Comparison of ENCODE assay signal across 8 mouse cellular contexts in the genomic region with DNA sequence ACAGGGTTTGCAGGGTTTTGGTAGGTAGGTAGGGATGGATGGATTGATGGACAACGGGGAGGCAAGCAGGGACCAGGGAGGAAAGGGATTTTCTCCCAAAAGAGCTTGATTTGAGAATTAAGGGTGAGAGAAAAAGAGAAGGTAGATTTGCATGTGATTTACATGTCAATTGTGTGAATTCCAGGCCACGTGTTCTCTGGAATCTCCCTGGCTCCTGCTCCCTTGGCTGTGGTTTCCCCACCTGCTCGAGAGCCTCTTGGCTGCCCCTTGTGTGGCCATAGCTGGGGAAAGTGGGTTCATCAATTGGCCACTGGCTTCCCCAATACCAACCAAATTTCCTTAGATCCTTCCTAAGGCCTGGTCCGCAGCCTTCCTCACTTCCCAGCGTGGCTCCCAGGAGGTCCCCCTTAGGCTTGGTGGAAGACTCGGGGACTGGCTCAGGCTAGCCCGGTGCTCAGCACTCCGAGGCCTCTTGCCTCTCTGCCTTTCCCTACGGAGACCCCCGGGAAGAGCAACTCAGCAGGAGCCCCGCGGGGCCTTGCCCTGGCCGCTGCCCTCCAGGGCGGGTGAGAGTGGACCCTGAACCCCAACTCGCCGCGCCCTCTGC. TPM values are rescaled to one million over a fixed set of nuclear protein-coding genes. Genes with fewer than 3 reads are reported as not detected.
DNase-seq lines count a peak whose midpoint lies in the region; ATAC-seq lines count a peak whose summit lies in the region.

No protein-coding gene starts in this region.

- H3K36me3 ChIP-seq in heart, embryonic 16.5 days (ENCODE audit: control insufficient read depth, insufficient read depth), result no peaks in the 10 kb centered on the region
- no peaks in the 10 kb centered on the region for H3K36me3 ChIP-seq in hindbrain, embryonic 16.5 days (ENCODE audit: control insufficient read depth, insufficient read depth, low read length)
- H3K36me3 ChIP-seq in midbrain, embryonic 15.5 days (replicated peaks), result no peaks in the 10 kb centered on the region

- DNase-seq in heart, adult 18-20 months, result no peak
- peak; percentile 50 for DNase-seq in ZHBTc4 (ENCODE audit: low read depth, low spot score)
- DNase-seq in Muller cell, postnatal 12 days (ENCODE audit: inconsistent ontology term), result no peak
- no peak for DNase-seq in cerebellum, adult 9-10 months
- no peak for DNase-seq in urinary bladder, postnatal 14 days (ENCODE audit: low spot score)

- no peak for ATAC-seq in heart, embryonic 16.5 days (replicated peaks; ENCODE audit: extremely low read depth, insufficient read depth, low FRiP score)
- no peak for ATAC-seq in hindbrain, embryonic 16.5 days
- 0 out of 2 replicates have a peak, but pooled peaks have one; percentile 17 for ATAC-seq in midbrain, embryonic 15.5 days (replicated peaks)

- WGBS in heart, embryonic 16.5 days, result 16% methylated on average over 17 of the region's 17 CpGs
- WGBS in hindbrain, embryonic 16.5 days, result 9% methylated on average over 17 of the region's 17 CpGs
- 8% methylated on average over 17 of the region's 17 CpGs for WGBS in midbrain, embryonic 15.5 days

- H3K27ac ChIP-seq in heart, embryonic 16.5 days (ENCODE audit: low read length), result no peak overlapping the region
- H3K27ac ChIP-seq in hindbrain, embryonic 16.5 days (ENCODE audit: low read depth, low read length), result no peak overlapping the region
- H3K27ac ChIP-seq in midbrain, embryonic 15.5 days, result no peak overlapping the region; the same call in 1 of the 2 replicates

- H3K4me1 ChIP-seq in heart, embryonic 16.5 days (ENCODE audit: control insufficient read depth, insufficient read depth, low read length), result peaks cover 3% of the 10 kb centered on the region; the same call in 1 of the 2 replicates
- peaks cover 7% of the 10 kb centered on the region for H3K4me1 ChIP-seq in hindbrain, embryonic 16.5 days (ENCODE audit: control insufficient read depth, insufficient read depth, low read depth, low read length)
- peaks cover 13% of the 10 kb centered on the region for H3K4me1 ChIP-seq in midbrain, embryonic 15.5 days

- H3K9ac ChIP-seq in heart, embryonic 16.5 days (ENCODE audit: low read length), result peak overlapping the region; percentile 60
- peak overlapping the region; percentile 67 for H3K9ac ChIP-seq in hindbrain, embryonic 16.5 days (ENCODE audit: low read depth, low read length)
- peak overlapping the region; percentile 41 for H3K9ac ChIP-seq in midbrain, embryonic 15.5 days

- peak overlapping the region; percentile 41 for H3K4me3 ChIP-seq in heart, embryonic 16.5 days (ENCODE audit: low read length)
- peak overlapping the region; percentile 36 for H3K4me3 ChIP-seq in hindbrain, embryonic 16.5 days (ENCODE audit: low read length)
- peak overlapping the region; percentile 26 for H3K4me3 ChIP-seq in midbrain, embryonic 15.5 days

- peak overlapping the region; percentile 62 for H3K4me2 ChIP-seq in heart, embryonic 16.5 days (ENCODE audit: low read depth, low read length)
- peak overlapping the region; percentile 63 for H3K4me2 ChIP-seq in hindbrain, embryonic 16.5 days (ENCODE audit: low read length)
- peak overlapping the region; percentile 52 for H3K4me2 ChIP-seq in midbrain, embryonic 15.5 days

- H3K27me3 ChIP-seq in heart, embryonic 16.5 days (ENCODE audit: control insufficient read depth, insufficient read depth, low read length), result peaks cover 37% of the 10 kb centered on the region
- no peaks in the 10 kb centered on the region; the same call in 1 of the 2 replicates for H3K27me3 ChIP-seq in hindbrain, embryonic 16.5 days (replicated peaks; ENCODE audit: control insufficient read depth, insufficient read depth, low read length)
- no peaks in the 10 kb centered on the region for H3K27me3 ChIP-seq in midbrain, embryonic 15.5 days (replicated peaks)

- no peaks in the 10 kb centered on the region for H3K9me3 ChIP-seq in heart, embryonic 16.5 days (replicated peaks; ENCODE audit: control insufficient read depth, low read length)
- no peaks in the 10 kb centered on the region for H3K9me3 ChIP-seq in hindbrain, embryonic 16.5 days (ENCODE audit: control insufficient read depth, low read length)
- no peaks in the 10 kb centered on the region for H3K9me3 ChIP-seq in midbrain, embryonic 15.5 days

RNA-seq across cellular contexts. Expression of gene Sp2, which starts 14.1 kb away (rescaled TPM):
- 15.2 and 15.7 TPM in 2 replicates for polyA plus RNA-seq in heart, embryonic 16.5 days (2015; fragmentation: Nextera tagmentation; extraction: Ambion mirVana)
- total RNA-seq in heart, adult 18-20 months (2021), result 10 to 100 TPM in 1 of 2 experiments, 1 to 10 TPM in 1; 7.4 to 10.3 TPM
- polyA plus RNA-seq in hindbrain, embryonic 16.5 days (2015; fragmentation: Nextera tagmentation; extraction: Ambion mirVana), result 13.5 and 19.0 TPM in 2 replicates
- 16.2 and 17.3 TPM in 2 replicates for polyA plus RNA-seq in midbrain, embryonic 15.5 days (2015; fragmentation: Nextera tagmentation; extraction: Ambion mirVana)

RNA-seq across cellular contexts. Expression of gene Sp6, which starts 16.3 kb away (rescaled TPM):
- polyA plus RNA-seq in heart, embryonic 16.5 days (2015; fragmentation: Nextera tagmentation; extraction: Ambion mirVana), result 0.21 TPM in 1 of 2 replicates, not detected in the other
- total RNA-seq in heart, adult 18-20 months (2021), result under 1 TPM in 1 of 2 experiments, not detected in 1; 0.21 TPM
- 0.32 and 0.35 TPM in 2 replicates for polyA plus RNA-seq in hindbrain, embryonic 16.5 days (2015; fragmentation: Nextera tagmentation; extraction: Ambion mirVana)
- polyA plus RNA-seq in midbrain, embryonic 15.5 days (2015; fragmentation: Nextera tagmentation; extraction: Ambion mirVana), result 0.37 TPM in 1 of 2 replicates, not detected in the other

RNA-seq across cellular contexts. Expression of gene Scrn2, which starts 32.9 kb away (rescaled TPM):
- 19.1 and 20.4 TPM in 2 replicates for polyA plus RNA-seq in heart, embryonic 16.5 days (2015; fragmentation: Nextera tagmentation; extraction: Ambion mirVana)
- 10 to 100 TPM; 15.4 TPM for total RNA-seq in heart, adult 18-20 months (2021)
- 14.5 and 16.8 TPM in 2 replicates for polyA plus RNA-seq in hindbrain, embryonic 16.5 days (2015; fragmentation: Nextera tagmentation; extraction: Ambion mirVana)
- 15.0 and 16.4 TPM in 2 replicates for polyA plus RNA-seq in midbrain, embryonic 15.5 days (2015; fragmentation: Nextera tagmentation; extraction: Ambion mirVana)

RNA-seq across cellular contexts. Expression of gene Lrrc46, which starts 44.3 kb away (rescaled TPM):
- polyA plus RNA-seq in heart, embryonic 16.5 days (2015; fragmentation: Nextera tagmentation; extraction: Ambion mirVana), result 1.1 and 2.0 TPM in 2 replicates
- under 1 TPM; 0.25 to 0.36 TPM for total RNA-seq in heart, adult 18-20 months (2021)
- polyA plus RNA-seq in hindbrain, embryonic 16.5 days (2015; fragmentation: Nextera tagmentation; extraction: Ambion mirVana), result 3.4 and 3.9 TPM in 2 replicates
- polyA plus RNA-seq in midbrain, embryonic 15.5 days (2015; fragmentation: Nextera tagmentation; extraction: Ambion mirVana), result 3.4 and 3.8 TPM in 2 replicates

RNA-seq across cellular contexts. Expression of gene Mrpl10, which starts 44.5 kb away (rescaled TPM):
- polyA plus RNA-seq in heart, embryonic 16.5 days (2015; fragmentation: Nextera tagmentation; extraction: Ambion mirVana), result 66.9 and 67.5 TPM in 2 replicates
- total RNA-seq in heart, adult 18-20 months (2021), result 10 to 100 TPM; 92.1 to 94.8 TPM
- polyA plus RNA-seq in hindbrain, embryonic 16.5 days (2015; fragmentation: Nextera tagmentation; extraction: Ambion mirVana), result 63.4 and 66.9 TPM in 2 replicates
- polyA plus RNA-seq in midbrain, embryonic 15.5 days (2015; fragmentation: Nextera tagmentation; extraction: Ambion mirVana), result 54.5 and 60.2 TPM in 2 replicates
